Mouse (Mus musculus) olfactory bulb, adult 2 months (tissue): Measurements from ENCODE around the gene C77080. TPM values are rescaled to one million over a fixed set of nuclear protein-coding genes. Genes with fewer than 3 reads are reported as not detected.

Experiments used
- H3K27ac ChIP-seq: fragments of 200-500 bp; 2 replicates; pipeline ENCODE4 v1.5.1; 2012; ENCODE audit warnings: low read depth, low read length; ENCODE audit not compliant: insufficient read depth
- H3K4me1 ChIP-seq: fragments of 200-500 bp; 2 replicates; pipeline ENCODE4 v1.6.1; 2012; ENCODE audit warnings: low read length; ENCODE audit not compliant: control insufficient read depth, insufficient read depth
- H3K4me3 ChIP-seq: fragments of 200-500 bp; 2 replicates; pipeline ENCODE4 v1.5.1; 2012; ENCODE audit warnings: mild to moderate bottlenecking, low read depth, low read length, moderate library complexity; ENCODE audit not compliant: insufficient read depth
- CTCF ChIP-seq: fragments of 200-500 bp; IDR thresholded peaks from 2 replicates; pipeline ENCODE4 v1.5.1; 2012; ENCODE audit warnings: low read depth, mild to moderate bottlenecking, low read length, moderate library complexity; ENCODE audit not compliant: insufficient read depth
- POLR2A ChIP-seq: fragments of 200-500 bp; IDR thresholded peaks from 2 replicates; pipeline ENCODE4 v1.6.1; 2012; ENCODE audit warnings: mild to moderate bottlenecking, low read depth, low read length, moderate library complexity; ENCODE audit not compliant: insufficient read depth
- WGBS: fragments of 180-500 bp; shearing (Covaris S2); methylation state at CpG from one replicate; pipeline ENCODE4 v1.1.7; 2018; 5-methylcytosine and 5-hydroxymethylcytosine counted together
- polyA plus RNA-seq: library from polyadenylated mRNA; stranded (reverse); fragments of >200 nt; gene quantifications from 2 replicates; pipeline ENCODE4 v1.2.4, GENCODE M21; 2012; ENCODE audit warnings: low replicate concordance; ENCODE audit not compliant: missing spikeins, insufficient read depth, insufficient read length

The C77080 gene
- polyA plus RNA-seq, 1 experiment: not detected

- TF ChIP-seq CTCF (no peak), POLR2A (no peak)
- under 1% methylated on average over 72 of the region's 74 CpGs for WGBS
- Histone ChIP-seq H3K4me3 (peak overlapping the region; percentile 89), H3K27ac (peak overlapping the region; percentile 61), H3K4me1 (peaks cover 6% of the 10 kb centered on the region)
These were observed 72.2 kb downstream of the C77080 start for GRCm38 (mm10) chr4:129188803-129189541.

GRCm38 (mm10) chr4:129188041-129188659 lies 73.1 kb downstream of the C77080 start:
- H3K4me3 ChIP-seq: no peak overlapping the region
- no peak overlapping the region for H3K27ac ChIP-seq
- TF ChIP-seq POLR2A (no peak), CTCF (no peak)
- 21% methylated on average over 5 of the region's 5 CpGs for WGBS
- peaks cover 6% of the 10 kb centered on the region for H3K4me1 ChIP-seq

GRCm38 (mm10) chr4:129179560-129179959 lies 81.6 kb downstream of the C77080 start:
- H3K4me3 ChIP-seq: no peak overlapping the region
- H3K27ac ChIP-seq: no peak overlapping the region
- WGBS: 14% methylated on average over 1 of the region's 1 CpGs
- no peak for TF ChIP-seq POLR2A
- no peak for TF ChIP-seq CTCF
- H3K4me1 ChIP-seq: no peaks in the 10 kb centered on the region

GRCm38 (mm10) chr4:129172529-129172928 lies 88.7 kb downstream of the C77080 start:
- Histone ChIP-seq H3K27ac (no peak overlapping the region), H3K4me1 (no peaks in the 10 kb centered on the region), H3K4me3 (no peak overlapping the region)
- 76% methylated on average over 1 of the region's 1 CpGs for WGBS
- TF ChIP-seq CTCF: no peak
- no peak for TF ChIP-seq POLR2A

Other genes with a start within 250 kb of the C77080 start
- gene Rnf19b, start 203.1 kb downstream of the C77080 start, polyA plus RNA-seq: not detected in 2 replicates
- not detected in 2 replicates for gene Tmem54, start 155.9 kb downstream of the C77080 start, polyA plus RNA-seq
- gene Hpca, start 139.4 kb downstream of the C77080 start, polyA plus RNA-seq: not detected in 2 replicates
- gene Fndc5, start 124.4 kb downstream of the C77080 start, polyA plus RNA-seq: not detected in 2 replicates
- gene S100pbp, start 71.7 kb downstream of the C77080 start, polyA plus RNA-seq: not detected in 2 replicates
- not detected in 2 replicates for gene Yars, start 71.6 kb downstream of the C77080 start, polyA plus RNA-seq
- not detected in 2 replicates for gene Sync, start 26.2 kb upstream of the C77080 start, polyA plus RNA-seq
- gene Rbbp4, start 74.0 kb upstream of the C77080 start, polyA plus RNA-seq: not detected in 2 replicates
- not detected in 2 replicates for gene Zbtb8os, start 74.3 kb upstream of the C77080 start, polyA plus RNA-seq
- not detected in 2 replicates for gene Zbtb8a, start 116.7 kb upstream of the C77080 start, polyA plus RNA-seq
- not detected in 2 replicates for gene Zbtb8b, start 179.4 kb upstream of the C77080 start, polyA plus RNA-seq
- gene Bsdc1, start 200.2 kb upstream of the C77080 start, polyA plus RNA-seq: not detected in 2 replicates
- not detected in 2 replicates for gene Tssk3, start 229.6 kb upstream of the C77080 start, polyA plus RNA-seq
- gene Fam229a, start 229.8 kb upstream of the C77080 start, polyA plus RNA-seq: not detected in 2 replicates